Mouse (Mus musculus) spleen, embryonic (tissue): ENCODE data around the gene Fam222a.

Experiments
- CTCF ChIA-PET: fragments of 350-600 bp; sonication (Branson Sonifier 250); formaldehyde crosslinking; loops from one replicate; lab custom pipeline; 2022; lab: Charles Lee

Gene Fam222a

DNA sequence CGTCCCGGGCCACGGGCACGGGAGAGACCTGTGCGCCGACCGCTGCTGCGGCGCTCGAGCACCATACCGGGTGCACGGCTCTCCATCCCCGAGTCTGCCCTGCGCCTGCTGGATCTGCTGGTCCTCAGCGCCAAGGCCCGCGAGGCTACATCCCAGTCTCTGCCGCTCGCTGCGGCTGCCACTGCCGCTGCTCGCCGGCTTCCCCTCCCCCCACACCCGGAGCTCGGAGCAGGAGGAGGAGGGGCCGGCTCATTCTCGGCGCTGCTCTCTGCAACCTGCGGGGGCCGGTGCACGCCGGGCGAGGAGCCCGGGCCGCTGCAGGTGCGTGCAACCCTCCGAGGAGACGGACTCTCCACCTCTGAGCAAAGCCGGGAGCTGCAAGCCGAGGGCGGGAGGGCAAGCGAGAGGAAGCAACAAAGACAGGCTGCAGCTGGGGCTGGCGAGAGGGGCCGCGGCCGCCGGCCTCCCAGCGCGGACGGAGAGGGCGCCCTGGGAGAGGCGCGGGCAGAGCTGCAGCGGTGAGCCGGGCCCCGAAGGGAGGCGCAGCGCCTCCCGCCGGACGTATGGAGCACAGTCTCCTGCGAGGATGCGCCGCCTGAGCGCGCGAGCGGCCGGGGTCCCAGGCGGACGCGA is at the start of gene Fam222a:
Fam222a (plus strand) TSS at position 452 of the 633 bp plus-strand sequence.
- CTCF ChIA-PET: interaction anchor here (0.5 to 0.8 kb wide), 2 partner anchors 8 to 28 kb away, joined by 3 read pairs; no protein-coding TSS in a partner anchor

DNA sequence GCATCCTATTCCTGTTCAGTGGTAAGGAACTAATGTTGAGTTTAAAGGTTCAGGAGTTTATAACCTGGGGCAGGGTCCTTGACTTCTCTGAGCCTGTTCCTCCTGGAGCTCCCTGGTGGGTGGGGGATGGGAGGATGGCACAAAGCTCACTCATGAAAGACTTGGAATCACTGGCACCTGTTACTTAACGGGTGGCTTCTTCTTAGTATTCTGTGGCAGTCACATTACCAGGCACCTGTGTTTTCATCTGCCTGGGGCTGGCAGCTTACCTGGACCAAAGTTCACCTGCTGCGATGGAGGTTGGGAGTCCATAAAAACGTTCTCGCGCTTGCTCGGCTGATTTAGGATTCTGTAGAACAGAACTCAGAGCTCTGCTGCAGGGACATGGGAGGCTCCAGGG is 39.5 kb upstream of the Fam222a start:
- CTCF ChIA-PET: no interaction called here

DNA sequence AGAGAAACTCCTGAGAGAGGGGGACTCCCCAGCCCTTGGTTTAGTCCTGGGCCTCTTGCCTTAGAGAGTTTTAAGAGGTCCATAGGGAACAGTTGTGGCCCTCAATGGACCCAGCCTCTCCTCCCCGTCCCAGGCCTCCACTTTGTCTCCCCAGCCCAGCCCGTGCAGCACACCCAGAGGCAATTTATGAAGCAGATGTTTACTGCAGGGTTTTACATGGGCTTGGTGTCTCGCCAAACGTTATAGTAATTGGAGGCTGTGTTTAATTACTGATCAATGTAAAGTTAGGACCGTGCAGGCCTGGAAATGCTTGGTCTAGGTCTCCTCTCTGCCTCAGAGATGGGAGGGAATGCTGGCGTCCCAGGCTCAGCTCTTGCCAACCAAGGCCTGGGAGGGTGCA is 37.5 kb upstream of the Fam222a start:
- CTCF ChIA-PET: no interaction called here

DNA sequence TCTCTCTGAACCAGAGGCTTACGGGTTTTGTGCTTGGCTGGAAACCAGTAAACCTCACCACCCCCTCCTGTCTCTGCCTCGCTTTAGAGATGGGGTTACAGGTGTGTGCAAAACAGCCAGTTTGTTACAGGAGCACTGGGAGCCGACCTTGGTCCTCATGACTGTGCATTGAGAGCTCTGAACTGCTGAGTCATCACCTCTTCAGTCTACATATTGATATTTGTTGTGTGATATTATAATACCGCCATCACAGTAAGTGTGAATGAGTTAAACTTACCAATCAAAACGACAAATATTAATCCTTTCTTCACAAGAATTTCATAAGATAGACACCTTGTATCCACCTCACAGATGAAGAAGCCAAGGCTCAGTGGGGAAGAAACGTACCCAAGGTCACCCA is 35.8 kb upstream of the Fam222a start:
- CTCF ChIA-PET: no interaction called here

DNA sequence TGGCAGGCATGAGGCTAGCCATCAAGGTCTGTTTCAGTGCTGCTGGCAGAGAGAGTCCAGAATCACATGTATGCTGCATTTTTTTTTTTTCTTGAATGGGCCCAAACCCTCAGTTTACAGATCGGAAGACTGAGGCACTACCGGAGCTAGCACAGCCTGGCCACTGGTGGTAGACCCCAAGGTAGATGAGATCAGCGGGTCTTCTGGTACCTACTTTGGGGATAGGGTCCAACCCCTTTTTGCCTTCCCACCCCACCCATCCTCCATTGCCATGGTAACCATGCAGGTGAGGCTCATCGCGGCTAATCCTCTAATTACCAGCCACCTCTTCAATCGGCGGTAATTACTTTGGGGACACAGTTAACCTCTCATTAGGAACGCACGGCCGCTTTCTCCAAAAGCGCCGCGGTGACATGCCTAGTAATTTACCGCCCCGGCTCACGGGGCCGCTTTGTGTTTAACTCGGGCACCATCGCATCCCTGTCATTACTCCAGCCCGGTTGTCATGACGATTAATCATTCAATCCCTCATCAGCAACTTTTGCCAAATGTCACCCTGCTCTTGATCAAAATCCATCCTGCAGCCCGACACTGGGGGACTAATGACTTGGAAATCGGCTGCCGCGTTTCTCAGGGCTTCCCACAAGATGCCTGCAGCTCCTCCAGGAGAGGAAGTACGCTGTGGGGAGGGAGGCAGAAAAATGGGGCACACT is 30.4 kb upstream of the Fam222a start:
- CTCF ChIA-PET: no interaction called here

GRCm38 (mm10) chr5:114538021-114538405 is 29.8 kb upstream of the Fam222a start:
- CTCF ChIA-PET: no interaction called here

- CTCF ChIA-PET: no interaction called here
These were observed 29.1 kb upstream of the Fam222a start for GRCm38 (mm10) chr5:114538752-114539151.

DNA sequence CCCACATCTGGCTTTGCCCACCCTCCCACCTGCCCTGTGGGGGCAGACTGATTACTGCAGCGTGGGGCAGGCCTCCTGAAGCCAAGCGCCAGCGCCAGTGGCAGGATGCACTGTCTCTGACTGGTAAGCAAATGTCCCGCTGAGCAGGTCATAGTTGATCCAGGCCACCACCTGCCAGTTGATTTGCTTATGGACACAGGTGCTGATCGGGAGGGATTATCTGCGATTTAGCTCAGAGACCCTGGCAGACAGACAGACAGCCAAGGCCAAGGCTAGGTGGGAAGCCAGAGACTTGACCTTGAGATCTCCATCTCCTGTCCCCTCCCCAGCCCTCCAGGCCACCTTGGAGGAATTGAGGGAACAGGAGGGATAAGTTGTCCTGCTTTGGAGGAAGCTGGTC is 28.1 kb upstream of the Fam222a start:
- CTCF ChIA-PET: interaction anchor here (0.7 kb wide), 1 partner anchor 56 kb away, joined by 3 read pairs; no protein-coding TSS in a partner anchor

GRCm38 (mm10) chr5:114541656-114542445 is 26.0 kb upstream of the Fam222a start:
- CTCF ChIA-PET: no interaction called here

GRCm38 (mm10) chr5:114543656-114544055 is 24.2 kb upstream of the Fam222a start:
- CTCF ChIA-PET: no interaction called here

GRCm38 (mm10) chr5:114544205-114544604 is 23.6 kb upstream of the Fam222a start:
- CTCF ChIA-PET: no interaction called here

DNA sequence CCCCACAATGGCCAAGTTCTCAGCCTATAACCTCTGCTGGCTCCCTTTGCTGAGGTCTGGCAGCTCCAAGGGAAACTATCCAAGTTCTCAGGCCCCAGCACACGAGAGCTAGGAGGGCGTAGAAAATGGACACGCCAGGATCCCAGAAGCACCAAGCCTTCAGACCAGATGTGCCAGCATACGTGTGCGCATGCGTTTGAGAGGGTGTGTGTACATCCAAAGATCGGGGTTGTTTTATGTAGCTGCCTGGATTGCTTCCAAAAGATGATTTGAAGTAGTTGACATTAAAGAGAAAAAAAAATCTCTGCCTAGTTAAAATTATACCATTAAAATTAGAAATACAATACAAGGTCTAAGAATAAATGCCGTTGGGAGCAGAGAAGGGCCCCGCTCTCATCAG is 22.7 kb upstream of the Fam222a start:
- CTCF ChIA-PET: no interaction called here

DNA sequence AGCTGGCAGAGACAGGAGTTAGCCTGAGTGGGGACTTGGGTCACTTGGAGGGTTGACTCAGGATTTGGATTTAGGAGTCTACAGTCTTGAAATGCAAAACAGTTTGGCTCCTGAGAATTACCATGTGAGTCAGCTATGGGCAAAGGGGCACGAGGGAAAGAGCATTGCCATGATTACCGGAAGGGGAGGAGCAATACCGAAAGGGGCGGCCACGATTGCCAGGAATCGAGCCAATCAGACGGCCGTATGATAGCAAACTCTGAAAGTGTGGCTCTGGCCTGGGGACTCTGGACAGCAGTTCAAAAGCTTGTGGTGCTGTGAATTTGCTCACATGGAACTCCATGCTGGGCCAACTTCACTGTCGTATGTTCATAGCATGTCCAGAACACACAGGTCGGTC is 18.8 kb upstream of the Fam222a start:
- CTCF ChIA-PET: no interaction called here

- CTCF ChIA-PET: no interaction called here
These were observed 18.0 kb upstream of the Fam222a start for GRCm38 (mm10) chr5:114549770-114550169.

GRCm38 (mm10) chr5:114550431-114550830 is 17.4 kb upstream of the Fam222a start:
- CTCF ChIA-PET: no interaction called here

DNA sequence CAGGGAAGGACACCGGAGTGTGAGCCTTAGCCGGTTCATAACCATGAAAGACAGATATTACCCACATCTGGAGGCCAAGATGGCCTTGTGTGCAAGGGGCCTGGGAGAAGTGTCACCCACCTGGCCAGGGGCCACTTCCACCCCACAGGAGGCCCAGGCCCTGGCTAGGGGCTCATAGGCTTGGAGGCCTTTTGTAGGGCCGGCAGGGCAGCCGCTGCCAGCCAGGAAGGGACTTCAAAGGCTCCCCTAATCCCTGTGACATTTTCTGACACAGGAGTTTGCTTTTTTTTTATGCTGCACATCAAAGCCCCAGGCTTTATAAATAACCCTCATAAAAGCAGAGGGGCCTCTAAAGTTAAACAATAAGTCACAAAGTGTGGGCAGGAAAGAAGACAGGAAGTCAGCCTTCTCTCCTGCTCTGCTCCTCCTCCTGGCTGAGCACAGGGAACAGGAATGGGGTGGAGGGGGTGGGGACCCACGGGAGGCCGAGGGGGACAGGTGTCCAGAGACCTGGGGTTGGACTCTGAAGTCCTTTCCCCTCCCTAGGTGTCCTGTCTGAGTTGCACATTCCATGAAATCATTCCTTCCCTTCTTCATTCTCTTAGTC is 16.8 kb upstream of the Fam222a start:
- CTCF ChIA-PET: no interaction called here

GRCm38 (mm10) chr5:114552507-114553208 is 15.2 kb upstream of the Fam222a start:
- CTCF ChIA-PET: no interaction called here

DNA sequence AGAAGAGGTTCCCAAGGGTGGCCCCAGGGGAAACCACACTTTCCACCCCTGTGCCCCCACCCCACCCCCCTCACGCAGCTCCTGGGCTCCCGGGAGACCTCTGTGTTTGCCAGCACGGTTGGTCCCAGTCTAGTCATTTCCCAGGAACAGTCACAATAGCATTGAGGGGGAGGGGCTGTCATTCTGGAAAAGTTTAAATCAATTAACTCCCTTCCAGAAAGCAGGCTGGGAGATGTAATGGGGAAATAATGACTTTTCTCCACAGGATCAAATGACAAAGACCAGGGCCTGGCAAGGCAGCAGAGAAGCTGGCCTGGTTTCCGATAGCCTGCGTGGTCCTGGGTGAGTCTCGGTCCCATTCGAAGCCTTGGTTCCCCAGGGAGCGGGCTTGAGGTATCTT is 14.1 kb upstream of the Fam222a start:
- CTCF ChIA-PET: interaction anchor here (0.8 kb wide), 1 partner anchor 516 kb away, joined by 3 read pairs; no protein-coding TSS in a partner anchor

GRCm38 (mm10) chr5:114555424-114555823 is 12.4 kb upstream of the Fam222a start:
- CTCF ChIA-PET: no interaction called here

- CTCF ChIA-PET: no interaction called here
These were observed 11.7 kb upstream of the Fam222a start for GRCm38 (mm10) chr5:114556109-114556508.
